Mouse (Mus musculus) WW6 (cell line): ENCODE results near the gene Etv5.
"Not testable (repeated sequence)": the region's sequence is repeated elsewhere in the genome, so short reads cannot be mapped to it uniquely, and the experiment has no call there.

ENCODE experiments used
- DNase-seq: peaks from one replicate; pipeline ENCODE4 v3.0.0-alpha.2; 2013; ENCODE audit warnings: low read depth, low spot score

Gene Etv5

GRCm38 (mm10) chr16:22396420-22396819 is 43.1 kb downstream of the Etv5 start:
- DNase-seq, result no peak

DNA sequence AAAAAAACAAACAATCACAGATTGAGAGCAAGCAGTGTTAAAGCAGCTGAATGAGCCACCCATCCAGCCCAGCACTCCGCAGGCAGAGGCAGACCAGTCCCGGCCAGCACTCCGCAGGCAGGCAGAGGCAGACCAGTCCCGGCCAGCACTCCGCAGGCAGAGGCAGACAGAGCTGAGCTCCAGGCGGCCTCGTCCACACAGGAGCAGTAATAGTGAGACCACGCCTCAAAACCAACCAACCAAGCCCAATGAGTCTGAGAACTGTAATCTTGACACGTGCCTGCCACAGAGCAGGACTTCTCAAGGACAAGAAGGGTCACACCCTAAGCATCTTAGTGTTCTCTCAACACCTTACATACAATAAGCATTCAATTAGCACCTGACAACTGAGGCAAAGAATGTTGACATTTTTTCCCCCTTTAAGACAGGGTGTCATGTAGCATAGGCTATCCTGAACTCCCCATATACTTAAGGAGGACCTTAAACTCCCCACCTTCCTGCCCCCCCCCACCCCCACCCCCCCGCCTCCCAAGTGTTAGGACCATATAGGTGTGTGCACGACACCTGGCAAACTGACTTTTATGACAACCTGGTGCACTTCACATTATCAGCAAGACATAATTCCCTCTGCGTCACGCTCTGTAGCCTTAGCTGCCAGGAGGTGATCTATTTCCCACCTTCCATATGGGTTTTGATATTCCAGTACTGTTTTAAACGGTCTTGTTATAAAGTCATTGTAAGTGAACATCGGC is 44.2 kb downstream of the Etv5 start:
- DNase-seq, result no peak

- no peak for DNase-seq
Measured at GRCm38 (mm10) chr16:22390348-22390897, 49.1 kb downstream of the Etv5 start.

- DNase-seq, result no peak
Measured at GRCm38 (mm10) chr16:22389146-22389911, 50.2 kb downstream of the Etv5 start.

DNA sequence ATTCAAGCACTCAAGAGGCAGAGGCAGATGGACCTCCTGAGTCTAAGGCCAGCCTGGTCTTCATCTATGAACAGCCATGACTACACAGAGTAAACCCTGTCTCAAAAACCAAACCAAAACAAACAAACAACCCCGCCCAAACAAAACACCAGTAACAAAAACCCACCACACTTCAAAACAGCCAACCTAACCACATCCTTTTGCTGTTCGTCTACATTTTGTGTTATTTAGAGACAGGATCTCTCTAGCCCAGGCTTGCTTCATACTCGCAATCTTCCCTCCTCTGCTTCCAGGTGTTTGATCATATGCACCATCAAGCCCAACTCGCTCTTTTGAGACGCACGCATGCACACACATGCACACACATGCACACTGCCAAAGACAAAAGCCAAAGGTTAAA is 51.8 kb downstream of the Etv5 start:
- no peak for DNase-seq

GRCm38 (mm10) chr16:22382018-22382417 is 57.5 kb downstream of the Etv5 start:
- DNase-seq, result not testable (repeated sequence)

DNA sequence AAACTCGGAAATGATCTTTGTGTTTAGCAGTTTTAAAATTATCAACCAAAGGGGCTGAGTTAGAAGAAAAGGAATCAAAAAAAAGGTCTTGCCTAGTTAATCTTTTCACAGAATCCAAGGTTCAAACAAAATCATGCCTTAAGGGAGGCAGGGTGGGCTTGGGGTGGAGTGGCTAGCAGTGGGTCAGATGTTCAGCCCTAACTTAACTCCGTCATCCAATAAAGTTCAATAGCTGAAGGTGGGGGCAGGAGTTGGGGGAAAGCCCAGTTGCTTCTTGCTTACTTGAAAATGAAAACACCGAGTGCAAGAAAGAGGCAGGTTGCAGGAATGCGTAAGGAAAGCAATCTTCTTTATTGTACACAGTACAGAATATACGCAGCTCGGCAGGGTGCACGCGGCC is 58.5 kb downstream of the Etv5 start:
- DNase-seq, result no peak

DNA sequence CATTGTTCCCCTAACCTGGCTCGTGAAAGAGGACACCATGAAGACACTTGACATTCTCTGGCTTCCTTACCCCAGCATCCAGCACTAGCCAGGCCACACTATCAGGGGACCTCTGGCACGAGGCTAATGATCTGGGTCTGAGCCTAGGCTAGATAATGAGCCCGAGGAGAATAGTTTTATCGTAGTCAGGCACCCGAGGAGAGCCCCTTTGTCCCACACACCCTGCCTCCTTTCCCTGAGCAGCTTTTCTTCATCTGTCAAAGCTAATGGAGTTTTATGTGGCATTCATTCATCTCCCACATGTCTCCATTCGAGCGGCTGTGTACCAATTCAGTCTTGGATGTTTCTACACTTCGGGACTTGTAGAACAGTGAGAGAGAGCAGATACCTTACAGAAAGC is 59.5 kb downstream of the Etv5 start:
- no peak for DNase-seq

GRCm38 (mm10) chr16:22379342-22379741 is 60.2 kb downstream of the Etv5 start:
- DNase-seq, result no peak

DNA sequence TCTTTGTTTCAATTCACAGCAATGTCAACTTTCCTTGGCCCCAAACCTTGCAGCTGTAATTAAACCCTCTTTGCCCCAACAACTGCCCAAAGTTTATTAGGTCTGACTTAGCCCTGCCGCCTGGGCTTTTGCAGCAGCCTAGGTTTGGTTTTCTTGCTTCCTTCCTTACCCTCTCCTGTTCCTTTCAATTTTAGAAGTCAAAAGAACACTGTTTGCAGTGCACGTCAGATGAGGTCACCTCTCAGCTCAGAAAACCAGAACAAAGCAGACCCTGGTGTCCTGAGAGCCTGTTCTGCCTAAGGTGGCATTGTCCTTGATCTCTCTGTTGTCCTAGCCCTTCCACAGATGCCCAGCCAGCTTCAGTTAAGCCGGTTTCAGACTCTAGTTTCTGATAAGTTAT is 61.8 kb downstream of the Etv5 start:
- no peak for DNase-seq

GRCm38 (mm10) chr16:22374898-22375297 is 64.6 kb downstream of the Etv5 start:
- DNase-seq, result no peak

- DNase-seq, result no peak
Measured at GRCm38 (mm10) chr16:22372701-22373124, 66.8 kb downstream of the Etv5 start.

- DNase-seq, result no peak
Measured at GRCm38 (mm10) chr16:22372225-22372624, 67.3 kb downstream of the Etv5 start.

DNA sequence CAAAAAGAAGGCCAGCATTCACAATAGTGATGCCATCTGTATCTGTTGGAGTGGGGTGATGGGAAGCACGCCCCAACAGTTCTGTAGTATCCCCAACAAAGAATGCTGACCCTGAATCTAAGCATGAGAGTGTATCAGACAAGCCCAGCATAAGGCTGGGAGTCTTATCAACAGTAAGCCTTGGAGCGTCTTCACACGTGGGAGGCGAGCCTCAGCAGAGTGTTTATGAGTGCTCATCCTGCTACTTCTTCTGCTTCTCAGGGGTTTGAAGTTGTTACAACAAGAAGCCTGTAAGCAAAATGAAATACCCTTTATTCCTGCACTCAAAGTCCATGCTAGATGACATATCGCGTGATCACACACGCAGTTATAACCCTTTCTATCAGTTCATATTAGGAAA is 72.4 kb downstream of the Etv5 start:
- no peak for DNase-seq

DNA sequence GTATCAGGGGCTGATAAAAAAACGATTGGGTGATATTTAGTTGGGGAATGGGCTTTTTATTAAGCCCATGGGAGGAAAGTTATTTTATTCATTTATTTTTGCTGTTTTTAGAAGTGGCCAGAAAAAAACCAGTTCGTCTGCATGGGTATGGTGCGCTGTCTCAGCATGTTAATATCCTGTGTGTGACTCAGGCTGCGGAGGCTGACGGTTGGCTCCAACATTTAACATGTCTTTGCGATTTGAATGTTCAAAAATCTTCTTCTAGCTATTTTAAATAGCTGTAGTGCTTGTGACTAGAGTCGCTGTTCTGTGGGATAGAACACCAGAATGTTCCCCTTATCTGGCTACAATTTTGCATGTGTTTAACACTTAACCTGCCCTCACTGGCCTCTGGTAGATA is 73.5 kb downstream of the Etv5 start:
- DNase-seq, result no peak

GRCm38 (mm10) chr16:22365596-22365995 is 73.9 kb downstream of the Etv5 start:
- no peak for DNase-seq

DNA sequence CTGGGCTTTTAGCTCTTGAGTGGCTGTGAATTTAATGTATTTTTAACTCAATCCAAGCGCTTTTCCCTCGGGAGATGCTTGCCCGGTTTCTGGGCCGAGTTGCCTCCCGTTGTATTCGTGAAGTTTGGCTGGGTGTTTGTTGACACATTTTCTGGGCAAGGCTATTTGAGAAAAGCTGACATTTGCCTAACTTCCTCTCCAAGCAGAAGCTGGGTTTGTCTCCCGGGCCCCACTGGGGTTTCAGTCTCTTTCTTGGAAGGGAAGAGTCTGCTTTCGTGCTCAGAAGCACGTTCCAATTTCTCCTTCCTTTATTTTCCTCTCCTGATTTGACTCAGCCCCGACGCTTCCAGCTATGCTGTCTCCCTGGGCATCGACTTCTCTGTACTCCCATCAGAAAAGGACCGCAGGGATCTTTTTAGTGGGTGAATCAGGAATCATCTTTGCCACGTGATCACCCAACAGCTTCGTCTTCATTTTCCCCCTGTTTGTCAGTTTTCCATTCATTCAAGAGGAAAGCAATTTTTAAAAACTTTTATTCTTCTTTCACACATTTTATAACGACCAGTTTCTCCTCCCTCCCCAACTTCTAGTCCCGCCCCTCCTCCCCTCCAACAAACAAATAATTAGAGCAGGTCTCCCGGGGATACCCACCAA is 80.7 kb downstream of the Etv5 start:
- no peak for DNase-seq

GRCm38 (mm10) chr16:22354177-22354576 is 85.3 kb downstream of the Etv5 start:
- not testable (repeated sequence) for DNase-seq

GRCm38 (mm10) chr16:22353639-22354038 is 85.9 kb downstream of the Etv5 start:
- DNase-seq, result no peak

DNA sequence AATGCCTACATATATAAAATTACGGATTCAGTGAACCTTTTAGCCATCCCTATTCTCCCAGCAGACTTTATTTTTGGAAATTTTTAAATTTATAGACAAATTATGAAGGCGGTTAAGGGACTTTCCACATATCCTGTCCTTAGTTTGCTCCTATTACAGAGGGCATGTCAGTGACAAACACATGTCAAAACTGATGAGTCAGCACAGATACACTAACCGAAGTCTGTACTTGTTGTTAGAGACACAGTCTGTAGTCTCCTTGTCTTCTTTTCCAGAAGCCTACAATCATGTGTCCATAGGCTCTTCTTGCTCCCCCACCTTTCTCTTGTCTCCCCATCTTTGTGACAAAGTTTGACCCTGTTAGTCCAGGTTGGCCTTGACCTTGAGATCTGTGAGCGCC is 88.3 kb downstream of the Etv5 start:
- DNase-seq, result no peak

DNA sequence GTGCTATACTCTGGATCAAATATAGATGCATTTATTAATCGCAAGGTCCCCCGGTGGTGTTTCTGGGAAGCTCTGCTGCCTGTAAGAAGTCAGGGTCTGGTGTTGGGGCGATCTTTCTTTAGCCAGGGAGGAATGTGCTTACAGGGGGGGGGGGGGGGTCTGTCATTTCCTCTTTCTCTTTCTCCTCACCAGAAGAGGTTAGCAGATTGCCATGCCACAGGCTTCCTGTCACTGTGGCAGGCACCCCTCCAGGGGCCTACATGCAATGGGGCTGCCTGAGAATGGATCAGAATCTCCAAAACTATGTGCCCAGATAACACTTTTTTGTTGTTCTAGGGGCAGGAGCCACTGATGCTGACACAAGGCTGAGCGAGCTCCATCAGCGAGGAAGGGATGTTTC is 89.7 kb downstream of the Etv5 start:
- no peak for DNase-seq
